Mouse (Mus musculus) intestine, embryonic 16.5 days (tissue): Measurements from ENCODE around the gene Sec24b. TPM values are rescaled to one million over a fixed set of nuclear protein-coding genes. Genes with fewer than 3 reads are reported as not detected.

Source experiments
- ATAC-seq: fragments of 200-750 bp; cut with Nextera tagmentation; 2 replicates; pipeline ENCODE4 v1.8.0; 2017; ENCODE audit warnings: moderate TSS enrichment, moderate library complexity
- H3K27ac ChIP-seq: fragments of 300-500 bp; sonication (generic); 2 replicates; pipeline ENCODE4 v1.5.1; 2014; ENCODE audit warnings: mild to moderate bottlenecking, low read length
- H3K27me3 ChIP-seq: fragments of 300-500 bp; sonication (generic); replicated peaks from 2 replicates; pipeline ENCODE4 v1.6.1; 2014; ENCODE audit warnings: low read length, control low read depth, mixed read lengths; ENCODE audit not compliant: control insufficient read depth, insufficient read depth
- H3K36me3 ChIP-seq: fragments of 300-500 bp; sonication (generic); 2 replicates; pipeline ENCODE4 v1.6.1; 2014; ENCODE audit warnings: low read length, control low read depth; ENCODE audit not compliant: control insufficient read depth, insufficient read depth
- H3K4me1 ChIP-seq: fragments of 300-500 bp; sonication (generic); 2 replicates; pipeline ENCODE4 v1.6.1; 2014; ENCODE audit warnings: low read length, control low read depth, mixed read lengths; ENCODE audit not compliant: control insufficient read depth, insufficient read depth
- H3K4me2 ChIP-seq: fragments of 300-500 bp; sonication (generic); 2 replicates; pipeline ENCODE4 v1.6.1; 2014; ENCODE audit warnings: low read depth, low read length, control low read depth
- H3K4me3 ChIP-seq: fragments of 300-500 bp; sonication (generic); 2 replicates; pipeline ENCODE4 v1.5.1; 2014; ENCODE audit warnings: mild to moderate bottlenecking, low read length
- H3K9ac ChIP-seq: fragments of 300-500 bp; sonication (generic); 2 replicates; pipeline ENCODE4 v1.6.1; 2014; ENCODE audit warnings: low read depth, low read length
- H3K9me3 ChIP-seq: fragments of 300-500 bp; sonication (generic); 2 replicates; pipeline ENCODE4 v1.6.1; 2016; ENCODE audit warnings: low read length, control low read depth; ENCODE audit not compliant: control insufficient read depth
- whole genome bisulfite sequencing: fragments of 180-500 bp; shearing (Covaris S2); extraction: QIAGEN DNeasy Blood & Tissue Kit; methylation state at CpG from one replicate; pipeline ENCODE4 v1.1.7; 2014; 5-methylcytosine and 5-hydroxymethylcytosine counted together
- polyA plus RNA-seq: library from polyadenylated mRNA; unstranded; fragments of >200 nt; fragmentation: Nextera tagmentation; extraction: Ambion mirVana; gene quantifications from 2 replicates; pipeline ENCODE4 v1.2.1, GENCODE M21; 2015

Gene Sec24b
- polyA plus RNA-seq, 1 experiment from 2014 or later, result 25.4 TPM

- no peak overlapping the region for H3K27ac ChIP-seq
- WGBS, result 67% methylated on average over 14 of the region's 14 CpGs
Measured at GRCm38 (mm10) chr3:130057569-130058345, 3.6 kb downstream of the Sec24b start.

GRCm38 (mm10) chr3:130055416-130056385 lies 5.7 kb downstream of the Sec24b start:
- Histone ChIP-seq H3K9me3 (no peaks in the 10 kb centered on the region), H3K27ac (no peak overlapping the region)
- 84% methylated on average over 15 of the region's 15 CpGs for WGBS

More at GRCm38 (mm10) chr3:130057569-130058345, 3.6 kb downstream of the Sec24b start:
- H3K4me2 ChIP-seq, result 0 out of 2 replicates have a peak overlapping the region, but pooled peaks have one; percentile 17
- no peaks in the 10 kb centered on the region for H3K27me3 ChIP-seq
- no peaks in the 10 kb centered on the region for H3K36me3 ChIP-seq
- no peaks in the 10 kb centered on the region for H3K9me3 ChIP-seq
- no peak overlapping the region for H3K9ac ChIP-seq
- H3K4me3 ChIP-seq, result no peak overlapping the region
- no peak for ATAC-seq
- H3K4me1 ChIP-seq, result peaks cover 37% of the 10 kb centered on the region

GRCm38 (mm10) chr3:130054587-130054986 lies 6.8 kb downstream of the Sec24b start:
- Histone ChIP-seq H3K4me3 (no peak overlapping the region), H3K4me1 (peaks cover 42% of the 10 kb centered on the region), H3K9ac (no peak overlapping the region), H3K9me3 (no peaks in the 10 kb centered on the region), H3K4me2 (no peak overlapping the region), H3K27ac (no peak overlapping the region), H3K36me3 (no peaks in the 10 kb centered on the region; the same call in 1 of the 2 replicates), H3K27me3 (no peaks in the 10 kb centered on the region)
- 68% methylated on average over 6 of the region's 6 CpGs for WGBS
- ATAC-seq, result no peak

More at GRCm38 (mm10) chr3:130055416-130056385, 5.7 kb downstream of the Sec24b start:
- Histone ChIP-seq H3K9ac (no peak overlapping the region), H3K4me1 (peaks cover 42% of the 10 kb centered on the region), H3K4me3 (no peak overlapping the region), H3K27me3 (no peaks in the 10 kb centered on the region), H3K36me3 (no peaks in the 10 kb centered on the region), H3K4me2 (no peak overlapping the region)
- no peak for ATAC-seq

- H3K4me2 ChIP-seq, result no peak overlapping the region
- H3K4me1 ChIP-seq, result peaks cover 37% of the 10 kb centered on the region
- H3K27ac ChIP-seq, result peak overlapping the region; percentile 6; the same call in 1 of the 2 replicates
Measured at GRCm38 (mm10) chr3:130053340-130054066, 7.8 kb downstream of the Sec24b start.

GRCm38 (mm10) chr3:130052541-130053298 lies 8.6 kb downstream of the Sec24b start:
- 78% methylated on average over 6 of the region's 6 CpGs for WGBS
- Histone ChIP-seq H3K27ac (no peak overlapping the region), H3K4me1 (peaks cover 31% of the 10 kb centered on the region)

More at GRCm38 (mm10) chr3:130053340-130054066, 7.8 kb downstream of the Sec24b start:
- Histone ChIP-seq H3K36me3 (no peaks in the 10 kb centered on the region; the same call in 1 of the 2 replicates), H3K9me3 (no peaks in the 10 kb centered on the region), H3K4me3 (no peak overlapping the region), H3K27me3 (no peaks in the 10 kb centered on the region), H3K9ac (no peak overlapping the region)
- ATAC-seq, result no peak
- WGBS, result 47% methylated on average over 10 of the region's 10 CpGs

GRCm38 (mm10) chr3:130052116-130052515 lies 9.2 kb downstream of the Sec24b start:
- H3K9ac ChIP-seq, result no peak overlapping the region
- no peak overlapping the region for H3K4me3 ChIP-seq
- 71% methylated on average over 8 of the region's 8 CpGs for WGBS
- peaks cover 31% of the 10 kb centered on the region for H3K4me1 ChIP-seq
- no peaks in the 10 kb centered on the region for H3K9me3 ChIP-seq
- H3K27me3 ChIP-seq, result no peaks in the 10 kb centered on the region
- H3K36me3 ChIP-seq, result no peaks in the 10 kb centered on the region; the same call in 1 of the 2 replicates
- ATAC-seq, result no peak
- no peak overlapping the region for H3K4me2 ChIP-seq
- H3K27ac ChIP-seq, result no peak overlapping the region

More at GRCm38 (mm10) chr3:130052541-130053298, 8.6 kb downstream of the Sec24b start:
- Histone ChIP-seq H3K9ac (no peak overlapping the region), H3K9me3 (no peaks in the 10 kb centered on the region), H3K4me2 (no peak overlapping the region), H3K36me3 (no peaks in the 10 kb centered on the region; the same call in 1 of the 2 replicates), H3K4me3 (no peak overlapping the region), H3K27me3 (no peaks in the 10 kb centered on the region)
- ATAC-seq, result no peak

GRCm38 (mm10) chr3:130040711-130041110 lies 20.6 kb downstream of the Sec24b start:
- H3K4me2 ChIP-seq, result no peak overlapping the region
- WGBS, result 93% methylated on average over 5 of the region's 5 CpGs
- H3K27me3 ChIP-seq, result no peaks in the 10 kb centered on the region
- H3K27ac ChIP-seq, result no peak overlapping the region
- H3K9me3 ChIP-seq, result peaks cover 6% of the 10 kb centered on the region
- no peak for ATAC-seq
- no peaks in the 10 kb centered on the region for H3K4me1 ChIP-seq
- no peak overlapping the region for H3K9ac ChIP-seq
- no peak overlapping the region for H3K4me3 ChIP-seq
- H3K36me3 ChIP-seq, result peaks cover 17% of the 10 kb centered on the region; the same call in 1 of the 2 replicates

- H3K9ac ChIP-seq, result no peak overlapping the region
- H3K4me3 ChIP-seq, result no peak overlapping the region
- no peak overlapping the region for H3K27ac ChIP-seq
- peaks cover 24% of the 10 kb centered on the region; the same call in 1 of the 2 replicates for H3K36me3 ChIP-seq
- no peaks in the 10 kb centered on the region for H3K27me3 ChIP-seq
- no peaks in the 10 kb centered on the region for H3K4me1 ChIP-seq
- ATAC-seq, result no peak
- peaks cover 6% of the 10 kb centered on the region for H3K9me3 ChIP-seq
- 87% methylated on average over 4 of the region's 4 CpGs for WGBS
- no peak overlapping the region for H3K4me2 ChIP-seq
Measured at GRCm38 (mm10) chr3:130040017-130040416, 21.3 kb downstream of the Sec24b start.
